Mouse (Mus musculus) intestine, embryonic 16.5 days (tissue): ENCODE results near the gene Mettl16. TPM values are rescaled to one million over a fixed set of nuclear protein-coding genes. Genes with fewer than 3 reads are reported as not detected.
"Not testable (repeated sequence)": the region's sequence is repeated elsewhere in the genome, so short reads cannot be mapped to it uniquely, and the experiment has no call there.

Source experiments
- ATAC-seq: fragments of 200-750 bp; cut with Nextera tagmentation; 2 replicates; pipeline ENCODE4 v1.8.0; 2017; ENCODE audit warnings: moderate TSS enrichment, moderate library complexity
- H3K27ac ChIP-seq: fragments of 300-500 bp; sonication (generic); 2 replicates; pipeline ENCODE4 v1.5.1; 2014; ENCODE audit warnings: mild to moderate bottlenecking, low read length
- H3K27me3 ChIP-seq: fragments of 300-500 bp; sonication (generic); replicated peaks from 2 replicates; pipeline ENCODE4 v1.6.1; 2014; ENCODE audit warnings: low read length, control low read depth, mixed read lengths; ENCODE audit not compliant: control insufficient read depth, insufficient read depth
- H3K36me3 ChIP-seq: fragments of 300-500 bp; sonication (generic); 2 replicates; pipeline ENCODE4 v1.6.1; 2014; ENCODE audit warnings: low read length, control low read depth; ENCODE audit not compliant: control insufficient read depth, insufficient read depth
- H3K4me1 ChIP-seq: fragments of 300-500 bp; sonication (generic); 2 replicates; pipeline ENCODE4 v1.6.1; 2014; ENCODE audit warnings: low read length, control low read depth, mixed read lengths; ENCODE audit not compliant: control insufficient read depth, insufficient read depth
- H3K4me2 ChIP-seq: fragments of 300-500 bp; sonication (generic); 2 replicates; pipeline ENCODE4 v1.6.1; 2014; ENCODE audit warnings: low read depth, low read length, control low read depth
- H3K4me3 ChIP-seq: fragments of 300-500 bp; sonication (generic); 2 replicates; pipeline ENCODE4 v1.5.1; 2014; ENCODE audit warnings: mild to moderate bottlenecking, low read length
- H3K9ac ChIP-seq: fragments of 300-500 bp; sonication (generic); 2 replicates; pipeline ENCODE4 v1.6.1; 2014; ENCODE audit warnings: low read depth, low read length
- H3K9me3 ChIP-seq: fragments of 300-500 bp; sonication (generic); 2 replicates; pipeline ENCODE4 v1.6.1; 2016; ENCODE audit warnings: low read length, control low read depth; ENCODE audit not compliant: control insufficient read depth
- WGBS: fragments of 180-500 bp; shearing (Covaris S2); extraction: QIAGEN DNeasy Blood & Tissue Kit; methylation state at CpG from one replicate; pipeline ENCODE4 v1.1.7; 2014; 5-methylcytosine and 5-hydroxymethylcytosine counted together
- polyA plus RNA-seq: library from polyadenylated mRNA; unstranded; fragments of >200 nt; fragmentation: Nextera tagmentation; extraction: Ambion mirVana; gene quantifications from 2 replicates; pipeline ENCODE4 v1.2.1, GENCODE M21; 2015

The Mettl16 gene
- polyA plus RNA-seq, 1 experiment from 2014 or later: 41.4 TPM

GRCm38 (mm10) chr11:74811027-74811426, 40.4 kb downstream of the Mettl16 start:
- not testable (repeated sequence) for H3K27ac ChIP-seq, H3K4me2 ChIP-seq, H3K36me3 ChIP-seq, H3K4me3 ChIP-seq, H3K27me3 ChIP-seq, ATAC-seq, H3K9me3 ChIP-seq, H3K9ac ChIP-seq, H3K4me1 ChIP-seq
- 38% methylated on average over 3 of the region's 3 CpGs for WGBS

- Histone ChIP-seq H3K36me3 (peaks cover 2% of the 10 kb centered on the region; the same call in 1 of the 2 replicates), H3K27ac (no peak overlapping the region)
Measured at GRCm38 (mm10) chr11:74811538-74811937, 40.9 kb downstream of the Mettl16 start.

DNA sequence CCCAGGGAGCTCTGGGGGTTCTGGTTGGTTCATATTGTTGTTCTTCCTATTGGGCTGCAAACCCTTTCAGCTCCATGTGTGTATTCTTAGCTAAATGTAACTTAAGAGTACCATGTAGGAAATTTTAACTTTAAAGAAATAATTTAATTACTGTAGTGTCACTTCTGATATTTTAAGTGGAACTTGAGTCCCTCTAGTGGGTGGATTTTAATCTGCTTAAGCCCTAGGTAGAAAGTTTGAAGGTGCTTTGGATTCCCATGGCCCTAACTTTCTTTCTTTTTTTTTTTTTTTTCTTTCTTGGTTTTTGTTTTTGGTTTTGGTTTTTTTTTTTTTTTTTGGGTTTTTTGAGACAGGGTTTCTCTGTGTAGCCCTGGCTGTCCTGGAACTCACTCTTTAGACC, 45.2 kb downstream of the Mettl16 start:
- Histone ChIP-seq H3K36me3 (peaks cover 4% of the 10 kb centered on the region; the same call in 1 of the 2 replicates), H3K9ac (no peak overlapping the region), H3K27ac (no peak overlapping the region), H3K4me2 (no peak overlapping the region), H3K9me3 (no peaks in the 10 kb centered on the region), H3K4me3 (no peak overlapping the region), H3K4me1 (no peaks in the 10 kb centered on the region), H3K27me3 (no peaks in the 10 kb centered on the region)
- ATAC-seq: no peak

More at GRCm38 (mm10) chr11:74811538-74811937, 40.9 kb downstream of the Mettl16 start:
- Histone ChIP-seq H3K4me1 (no peaks in the 10 kb centered on the region), H3K4me3 (no peak overlapping the region), H3K9ac (no peak overlapping the region), H3K9me3 (no peaks in the 10 kb centered on the region), H3K27me3 (no peaks in the 10 kb centered on the region), H3K4me2 (no peak overlapping the region)
- no peak for ATAC-seq
- WGBS: 61% methylated on average over 5 of the region's 5 CpGs

DNA sequence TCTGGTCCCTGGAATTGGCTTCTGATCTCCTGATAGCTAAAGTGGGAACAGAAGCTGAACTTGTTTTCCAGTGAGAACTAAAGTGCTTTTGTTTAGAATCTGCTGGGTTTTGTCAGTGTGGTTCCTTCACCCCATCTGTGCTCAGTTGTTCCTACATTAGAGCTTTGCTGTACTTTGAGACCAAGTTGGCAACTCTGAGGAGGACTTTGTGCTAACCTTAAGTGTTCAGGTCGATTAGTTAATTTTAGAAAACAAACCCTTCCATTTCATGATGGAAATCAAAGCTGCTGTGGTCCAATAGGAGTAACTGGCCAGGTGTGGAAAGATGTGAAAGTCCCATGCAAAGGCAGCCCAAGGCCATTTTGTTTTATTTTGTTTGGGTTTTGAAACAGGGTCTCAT, 50.3 kb downstream of the Mettl16 start:
- WGBS: 65% methylated on average over 1 of the region's 1 CpGs

GRCm38 (mm10) chr11:74821463-74821862, 50.8 kb downstream of the Mettl16 start:
- Histone ChIP-seq H3K4me1 (peaks cover 3% of the 10 kb centered on the region; the same call in 1 of the 2 replicates), H3K4me2 (no peak overlapping the region), H3K27me3 (no peaks in the 10 kb centered on the region), H3K9ac (no peak overlapping the region), H3K27ac (no peak overlapping the region), H3K9me3 (no peaks in the 10 kb centered on the region), H3K36me3 (peaks cover 4% of the 10 kb centered on the region; the same call in 1 of the 2 replicates), H3K4me3 (no peak overlapping the region)
- 30% methylated on average over 1 of the region's 1 CpGs for WGBS
- no peak for ATAC-seq

More for the DNA sequence above, 50.3 kb downstream of the Mettl16 start:
- H3K9me3 ChIP-seq: no peaks in the 10 kb centered on the region
- no peaks in the 10 kb centered on the region for H3K27me3 ChIP-seq
- no peak for ATAC-seq
- H3K9ac ChIP-seq: no peak overlapping the region
- no peak overlapping the region for H3K4me2 ChIP-seq
- no peak overlapping the region for H3K27ac ChIP-seq
- no peak overlapping the region for H3K4me3 ChIP-seq
- H3K36me3 ChIP-seq: peaks cover 4% of the 10 kb centered on the region; the same call in 1 of the 2 replicates
- peaks cover 3% of the 10 kb centered on the region; the same call in 1 of the 2 replicates for H3K4me1 ChIP-seq

- H3K27ac ChIP-seq: peak overlapping the region; percentile 73
- WGBS: 80% methylated on average over 7 of the region's 7 CpGs
- H3K4me1 ChIP-seq: peaks cover 3% of the 10 kb centered on the region; the same call in 1 of the 2 replicates
- no peak overlapping the region for H3K4me3 ChIP-seq
- H3K9ac ChIP-seq: peak overlapping the region; percentile 47; the same call in 1 of the 2 replicates
- ATAC-seq: peak; percentile 55
- no peaks in the 10 kb centered on the region for H3K36me3 ChIP-seq
- no peaks in the 10 kb centered on the region for H3K27me3 ChIP-seq
- no peaks in the 10 kb centered on the region for H3K9me3 ChIP-seq
- 0 out of 2 replicates have a peak overlapping the region, but pooled peaks have one; percentile 23 for H3K4me2 ChIP-seq
Measured at GRCm38 (mm10) chr11:74822746-74823440, 52.3 kb downstream of the Mettl16 start.

- Histone ChIP-seq H3K36me3 (no peaks in the 10 kb centered on the region), H3K4me1 (peaks cover 16% of the 10 kb centered on the region), H3K9ac (peak overlapping the region; percentile 2; the same call in 1 of the 2 replicates), H3K27me3 (no peaks in the 10 kb centered on the region), H3K4me2 (0 out of 2 replicates have a peak overlapping the region, but pooled peaks have one; percentile 3), H3K4me3 (no peak overlapping the region), H3K27ac (peak overlapping the region; percentile 87), H3K9me3 (no peaks in the 10 kb centered on the region)
- peak; percentile 20 for ATAC-seq
- 55% methylated on average over 7 of the region's 7 CpGs for WGBS
Measured at GRCm38 (mm10) chr11:74826151-74826550, 55.5 kb downstream of the Mettl16 start.

GRCm38 (mm10) chr11:74826702-74827101, 56.1 kb downstream of the Mettl16 start:
- no peak overlapping the region for H3K9ac ChIP-seq
- no peaks in the 10 kb centered on the region for H3K9me3 ChIP-seq
- ATAC-seq: peak; percentile 22
- no peaks in the 10 kb centered on the region for H3K27me3 ChIP-seq
- H3K4me1 ChIP-seq: peaks cover 16% of the 10 kb centered on the region
- H3K27ac ChIP-seq: peak overlapping the region; percentile 87
- H3K4me2 ChIP-seq: no peak overlapping the region
- H3K36me3 ChIP-seq: no peaks in the 10 kb centered on the region
- WGBS: 62% methylated on average over 5 of the region's 5 CpGs
- no peak overlapping the region for H3K4me3 ChIP-seq

- H3K4me3 ChIP-seq: no peak overlapping the region
- no peaks in the 10 kb centered on the region for H3K9me3 ChIP-seq
- H3K36me3 ChIP-seq: no peaks in the 10 kb centered on the region
- 72% methylated on average over 7 of the region's 7 CpGs for WGBS
- H3K27me3 ChIP-seq: no peaks in the 10 kb centered on the region
- no peak overlapping the region for H3K9ac ChIP-seq
- no peak for ATAC-seq
- H3K4me1 ChIP-seq: peaks cover 18% of the 10 kb centered on the region
- H3K27ac ChIP-seq: no peak overlapping the region
- no peak overlapping the region for H3K4me2 ChIP-seq
Measured at GRCm38 (mm10) chr11:74827791-74828403, 57.3 kb downstream of the Mettl16 start.
